Mouse (Mus musculus) granulocyte monocyte progenitor cell, adult 5-6 weeks (primary cell): ENCODE data around the gene Zfp78. TPM values are rescaled to one million over a fixed set of nuclear protein-coding genes. Genes with fewer than 3 reads are reported as not detected.

ENCODE experiments used
- ATAC-seq: replicated peaks from 2 replicates; pipeline ENCODE4 v1.8.0; 2016; ENCODE audit warnings: mild to moderate bottlenecking, moderate TSS enrichment, inconsistent platforms; ENCODE audit not compliant: poor library complexity, severe bottlenecking
- total RNA-seq, 2 experiments: library from RNA; stranded (forward) in 1 of 2; stranded (reverse) in 1 of 2; fragments of 200-712, 200-1000 nt in 1 of 2; fragments of >200 nt in 1 of 2; fragmentation: Nextera tagmentation in 1 of 2; gene quantifications; 2 replicates each; pipeline ENCODE4 v1.2.3; 2014 to 2017

Zfp78 gene
- total RNA-seq, 2 experiments from 2014 or later: 0.88 to 1.8 TPM

- peak; percentile 2; the same call in 1 of the 2 replicates for ATAC-seq
These were observed 20.9 kb downstream of the Zfp78 start for GRCm38 (mm10) chr7:6384011-6384410.

- no peak for ATAC-seq
These were observed 23.9 kb downstream of the Zfp78 start for GRCm38 (mm10) chr7:6386995-6387394.

- peak; percentile 67 for ATAC-seq
These were observed 25.9 kb downstream of the Zfp78 start for GRCm38 (mm10) chr7:6388971-6389370.

- ATAC-seq: peak; percentile 35; the same call in 1 of the 2 replicates
These were observed 26.4 kb downstream of the Zfp78 start for GRCm38 (mm10) chr7:6389449-6389848.

- peak; percentile 99 for ATAC-seq
These were observed 35.2 kb downstream of the Zfp78 start, which contains the start of gene Smim17 for GRCm38 (mm10) chr7:6397996-6398975. TSS of gene Smim17 (plus strand) at chr7:6398715.

- peak; percentile 100 for ATAC-seq
These were observed 47.0 kb downstream of the Zfp78 start, which contains the start of gene Gm20715 for GRCm38 (mm10) chr7:6410043-6410442. TSS of gene Gm20715 (plus strand) at chr7:6410277.

- no peak for ATAC-seq
These were observed 51.8 kb downstream of the Zfp78 start for GRCm38 (mm10) chr7:6414626-6415441.

- ATAC-seq: no peak
These were observed 52.3 kb downstream of the Zfp78 start for GRCm38 (mm10) chr7:6415442-6415787.

GRCm38 (mm10) chr7:6419894-6420293 lies 56.8 kb downstream of the Zfp78 start:
- no peak for ATAC-seq

- no peak for ATAC-seq
These were observed 66.3 kb downstream of the Zfp78 start for GRCm38 (mm10) chr7:6429381-6429780.

- ATAC-seq: peak; percentile 86
These were observed 67.3 kb downstream of the Zfp78 start for GRCm38 (mm10) chr7:6430342-6430741.

Other genes with a start within 250 kb of the Zfp78 start
- 22.6 and 23.7 TPM in 2 replicates for gene Zfp787, start 207.3 kb upstream of the Zfp78 start, total RNA-seq (2014; fragmentation: Nextera tagmentation)
- gene Zfp787, start 207.3 kb upstream of the Zfp78 start, total RNA-seq (2017): 20.2 and 32.4 TPM in 2 replicates
- gene Zfp444, start 191.1 kb upstream of the Zfp78 start, total RNA-seq (2014; fragmentation: Nextera tagmentation): 11.6 and 14.7 TPM in 2 replicates
- 20.1 and 23.3 TPM in 2 replicates for gene Zfp444, start 191.1 kb upstream of the Zfp78 start, total RNA-seq (2017)
- not detected in 2 replicates for gene Galp, start 166.2 kb upstream of the Zfp78 start, total RNA-seq (2014; fragmentation: Nextera tagmentation)
- not detected in 2 replicates for gene Galp, start 166.2 kb upstream of the Zfp78 start, total RNA-seq (2017)
- not detected in 2 replicates for gene Zscan5b, start 141.0 kb upstream of the Zfp78 start, total RNA-seq (2014; fragmentation: Nextera tagmentation)
- not detected in 2 replicates for gene Zscan5b, start 141.0 kb upstream of the Zfp78 start, total RNA-seq (2017)
- not detected in 2 replicates for gene Epp13, start 110.6 kb upstream of the Zfp78 start, total RNA-seq (2014; fragmentation: Nextera tagmentation)
- gene Epp13, start 110.6 kb upstream of the Zfp78 start, total RNA-seq (2017): not detected in 2 replicates
- gene Zfp667, start 76.7 kb upstream of the Zfp78 start, total RNA-seq (2014; fragmentation: Nextera tagmentation): 3.7 and 3.8 TPM in 2 replicates
- 1.4 and 2.8 TPM in 2 replicates for gene Zfp667, start 76.7 kb upstream of the Zfp78 start, total RNA-seq (2017)
- gene Zfp583, start 32.0 kb upstream of the Zfp78 start, total RNA-seq (2014; fragmentation: Nextera tagmentation): 2.5 and 8.0 TPM in 2 replicates
- 1.3 and 2.1 TPM in 2 replicates for gene Zfp583, start 32.0 kb upstream of the Zfp78 start, total RNA-seq (2017)
- 0.96 and 1.8 TPM in 2 replicates for gene Gm3854, start 19.5 kb upstream of the Zfp78 start, total RNA-seq (2014; fragmentation: Nextera tagmentation)
- 0.31 TPM in 1 of 2 replicates, not detected in the other for gene Gm3854, start 19.5 kb upstream of the Zfp78 start, total RNA-seq (2017)
- gene Zfp28, start 20.0 kb downstream of the Zfp78 start, total RNA-seq (2014; fragmentation: Nextera tagmentation): 1.9 and 2.0 TPM in 2 replicates
- gene Zfp28, start 20.0 kb downstream of the Zfp78 start, total RNA-seq (2017): 1.0 and 2.0 TPM in 2 replicates
- gene Smim17, start 35.4 kb downstream of the Zfp78 start, total RNA-seq (2014; fragmentation: Nextera tagmentation): not detected in 2 replicates
- not detected in 2 replicates for gene Smim17, start 35.4 kb downstream of the Zfp78 start, total RNA-seq (2017)
- gene Gm20715, start 47.0 kb downstream of the Zfp78 start, total RNA-seq (2014; fragmentation: Nextera tagmentation): not detected in 2 replicates
- 0.15 TPM in 1 of 2 replicates, not detected in the other for gene Gm20715, start 47.0 kb downstream of the Zfp78 start, total RNA-seq (2017)
- gene Olfr1344, start 75.4 kb downstream of the Zfp78 start, total RNA-seq (2014; fragmentation: Nextera tagmentation): not detected in 2 replicates
- not detected in 2 replicates for gene Olfr1344, start 75.4 kb downstream of the Zfp78 start, total RNA-seq (2017)
- not detected in 2 replicates for gene Olfr1336, start 92.9 kb downstream of the Zfp78 start, total RNA-seq (2014; fragmentation: Nextera tagmentation)
- not detected in 2 replicates for gene Olfr1336, start 92.9 kb downstream of the Zfp78 start, total RNA-seq (2017)
- gene Olfr1346, start 103.8 kb downstream of the Zfp78 start, total RNA-seq (2014; fragmentation: Nextera tagmentation): not detected in 2 replicates
- not detected in 2 replicates for gene Olfr1346, start 103.8 kb downstream of the Zfp78 start, total RNA-seq (2017)
- gene Olfr5, start 123.7 kb downstream of the Zfp78 start, total RNA-seq (2014; fragmentation: Nextera tagmentation): not detected in 2 replicates
- 0.04 TPM in 1 of 2 replicates, not detected in the other for gene Olfr5, start 123.7 kb downstream of the Zfp78 start, total RNA-seq (2017)
- gene Olfr1347, start 136.5 kb downstream of the Zfp78 start, total RNA-seq (2014; fragmentation: Nextera tagmentation): not detected in 2 replicates
- gene Olfr1347, start 136.5 kb downstream of the Zfp78 start, total RNA-seq (2017): not detected in 2 replicates
- not detected in 2 replicates for gene Olfr1348, start 145.5 kb downstream of the Zfp78 start, total RNA-seq (2014; fragmentation: Nextera tagmentation)
- gene Olfr1348, start 145.5 kb downstream of the Zfp78 start, total RNA-seq (2017): not detected in 2 replicates
- gene Olfr1349, start 159.7 kb downstream of the Zfp78 start, total RNA-seq (2014; fragmentation: Nextera tagmentation): not detected in 2 replicates
- gene Olfr1349, start 159.7 kb downstream of the Zfp78 start, total RNA-seq (2017): not detected in 2 replicates
- not detected in 2 replicates for gene Olfr1350, start 201.6 kb downstream of the Zfp78 start, total RNA-seq (2014; fragmentation: Nextera tagmentation)
- not detected in 2 replicates for gene Olfr1350, start 201.6 kb downstream of the Zfp78 start, total RNA-seq (2017)